Mouse (Mus musculus) brain, embryonic 18.5 days (tissue): ENCODE data around the gene Nlrp10.

Source experiments
- DNase-seq: peaks from one replicate; pipeline ENCODE4 v3.0.0-alpha.2; 2012; ENCODE audit warnings: low read depth, low spot score

The Nlrp10 gene

DNA sequence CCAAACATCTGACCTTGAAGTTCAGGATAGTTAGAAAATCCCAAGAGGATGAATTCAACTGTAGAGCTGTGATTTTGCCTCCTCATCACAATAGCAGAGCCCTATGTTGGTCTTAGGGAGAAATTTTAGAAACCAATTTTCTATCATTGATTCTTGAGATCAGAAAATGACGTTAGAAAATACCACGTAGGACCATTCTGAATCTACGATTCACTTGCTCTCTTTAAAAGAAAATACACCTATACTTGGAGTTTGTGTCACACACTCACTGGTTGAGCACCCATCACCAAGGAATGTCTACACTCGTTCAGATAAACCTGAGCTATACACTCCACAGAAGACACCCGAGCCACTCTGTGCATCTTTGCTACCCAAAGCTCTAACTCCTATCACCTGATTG lies 35.7 kb downstream of the Nlrp10 start, which contains the start of gene Olfr519:
TSS of gene Olfr519 (minus strand) at position 101 of the 400 bp plus-strand sequence.
- DNase-seq = no peak

DNA sequence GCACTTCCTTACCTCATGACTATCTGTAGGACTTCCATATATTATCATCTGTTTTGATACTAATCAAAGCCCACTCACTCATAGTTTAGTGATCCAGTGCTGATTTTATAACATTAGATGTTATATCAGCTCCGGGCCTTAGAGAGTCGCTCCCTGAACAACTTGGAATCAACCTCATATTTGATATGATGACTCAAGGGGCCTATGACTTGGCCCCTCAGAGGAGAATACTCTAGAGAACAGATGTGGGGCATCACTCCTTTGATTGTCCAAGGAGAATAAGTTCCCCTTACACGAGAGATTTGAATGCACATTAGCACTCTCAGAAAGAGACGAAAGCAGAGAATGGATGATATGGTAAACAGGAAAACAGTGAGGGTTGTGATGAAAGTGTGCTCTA lies 45.1 kb downstream of the Nlrp10 start, which contains the start of gene Olfr518:
TSS of gene Olfr518 (minus strand) at position 101 of the 400 bp plus-strand sequence.
- DNase-seq = no peak

DNA sequence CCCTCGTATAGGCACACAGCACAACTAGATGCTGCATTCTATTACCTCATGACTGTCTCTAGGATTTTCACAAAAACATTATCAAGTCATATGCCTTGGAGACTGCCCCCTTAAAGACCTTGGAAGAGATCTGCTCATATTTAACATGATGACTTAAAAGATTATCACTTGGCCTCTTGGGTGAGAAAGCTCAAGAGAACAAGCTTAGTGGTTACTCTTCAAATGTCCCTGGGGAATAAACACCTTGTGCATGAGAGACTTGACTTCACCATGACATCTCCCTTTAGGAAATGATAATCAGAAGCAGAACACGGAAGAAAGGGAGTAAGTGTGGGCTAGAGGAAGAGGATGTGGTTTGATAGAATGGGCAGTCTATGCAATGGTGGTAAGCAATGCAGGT lies 57.7 kb downstream of the Nlrp10 start, which contains the start of gene Olfr517:
TSS of gene Olfr517 (minus strand) at position 101 of the 400 bp plus-strand sequence.
- DNase-seq = no peak
